Mouse (Mus musculus) left cerebral cortex, adult 9 months (tissue): ENCODE results near the gene Smad6.

Experiments used
- DNase-seq, 2 experiments: peaks; one replicate each; pipeline ENCODE4 v3.0.0; 2022; ENCODE audit warnings: low spot score in 2 of 2

Gene Smad6

DNA sequence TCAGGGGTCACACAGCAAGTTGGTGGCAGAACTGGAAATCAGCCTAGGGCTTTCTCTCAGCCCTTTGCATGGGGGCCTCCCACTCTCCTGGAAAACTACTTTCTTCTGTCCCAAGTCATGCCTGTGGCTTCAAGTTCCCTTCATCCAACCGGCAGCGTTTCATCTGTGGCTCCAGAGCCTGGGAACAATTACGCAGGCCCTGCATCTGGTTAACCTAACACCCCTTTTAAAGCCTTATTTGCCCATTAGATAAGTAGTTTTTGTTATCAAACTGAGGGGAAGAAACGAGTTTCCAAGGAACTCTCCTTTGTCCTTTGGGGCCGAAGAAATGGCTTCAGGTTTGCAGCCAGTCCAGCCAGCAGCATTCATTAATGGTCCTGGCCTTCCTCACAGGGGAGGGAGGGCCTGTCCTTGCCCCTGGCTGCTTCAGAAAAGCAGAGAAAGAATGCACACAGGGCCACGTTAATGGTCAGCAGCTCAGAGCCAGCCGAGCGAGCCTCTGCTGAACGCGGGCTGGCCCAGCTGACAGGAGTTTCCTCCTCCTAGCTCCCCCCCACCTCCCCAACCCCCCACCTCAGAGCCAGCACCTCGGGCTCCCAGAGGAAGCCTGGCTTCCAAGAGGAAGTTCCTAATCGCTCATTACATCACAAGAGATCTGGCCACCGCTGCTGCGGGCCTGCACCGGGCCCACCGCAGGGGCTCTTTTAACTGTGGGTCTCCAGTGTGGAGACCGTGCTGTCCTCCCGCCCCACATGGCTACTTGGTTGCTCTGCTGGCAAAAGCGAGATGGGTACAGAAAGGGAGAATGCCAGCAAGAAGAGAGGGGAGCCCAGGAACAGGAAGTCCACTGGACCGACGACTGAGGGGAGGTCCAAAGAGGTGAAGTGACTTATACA lies 61.7 kb downstream of the Smad6 start:
- DNase-seq: no peak

GRCm38 (mm10) chr9:63959129-63959932 lies 62.5 kb downstream of the Smad6 start:
- DNase-seq: no peak

GRCm38 (mm10) chr9:63958337-63959030 lies 63.4 kb downstream of the Smad6 start:
- no peak for DNase-seq

DNA sequence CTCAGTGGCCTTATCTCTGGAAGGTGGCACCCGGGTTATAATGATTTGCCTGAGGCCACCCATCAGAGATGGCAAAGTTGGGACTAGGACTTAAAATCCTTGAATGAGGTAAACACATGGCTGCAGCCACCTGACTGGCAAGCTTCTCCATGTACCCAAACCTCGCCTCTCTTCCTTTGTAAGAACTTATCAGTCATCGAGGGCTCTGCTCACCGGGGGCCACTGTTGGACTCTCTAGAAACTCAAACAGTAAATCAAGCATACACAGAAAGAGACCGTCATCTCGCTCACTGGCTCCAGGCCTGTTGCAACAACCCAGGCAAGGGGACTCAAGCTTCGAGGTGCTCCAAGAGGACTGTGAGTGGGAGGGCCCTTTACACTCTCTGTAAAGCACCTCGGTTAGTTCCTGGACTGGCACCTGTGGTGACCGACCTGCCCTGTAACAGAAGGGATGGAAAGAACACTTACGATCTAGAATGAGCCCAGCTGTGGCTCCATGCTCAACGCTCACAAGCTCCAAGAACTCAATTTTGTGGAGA lies 64.1 kb downstream of the Smad6 start:
- DNase-seq: no peak

- peak in 1 of 2 experiments; percentile 64 for DNase-seq
Observed at GRCm38 (mm10) chr9:63956052-63956451, 65.8 kb downstream of the Smad6 start.

DNA sequence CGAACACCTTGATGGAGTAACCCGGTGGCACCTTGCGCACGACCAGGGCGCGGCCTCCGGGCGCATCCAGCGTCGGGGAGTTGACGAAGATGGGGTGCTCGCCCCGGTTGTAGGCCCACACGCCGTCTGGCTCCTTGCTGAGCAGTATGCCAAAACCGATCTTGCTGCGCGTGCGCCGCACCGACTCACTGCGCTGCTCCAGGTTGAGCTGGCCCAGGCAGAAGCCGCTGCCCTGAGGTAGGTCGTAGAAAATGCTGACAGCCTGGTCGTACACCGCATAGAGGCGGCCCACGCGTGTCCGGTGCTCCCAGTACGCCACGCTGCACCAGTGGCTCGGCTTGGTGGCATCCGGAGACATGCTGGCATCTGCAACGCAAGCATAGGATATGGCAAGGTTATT lies 68.2 kb downstream of the Smad6 start:
- DNase-seq: peak in 1 of 2 experiments; percentile 21

DNA sequence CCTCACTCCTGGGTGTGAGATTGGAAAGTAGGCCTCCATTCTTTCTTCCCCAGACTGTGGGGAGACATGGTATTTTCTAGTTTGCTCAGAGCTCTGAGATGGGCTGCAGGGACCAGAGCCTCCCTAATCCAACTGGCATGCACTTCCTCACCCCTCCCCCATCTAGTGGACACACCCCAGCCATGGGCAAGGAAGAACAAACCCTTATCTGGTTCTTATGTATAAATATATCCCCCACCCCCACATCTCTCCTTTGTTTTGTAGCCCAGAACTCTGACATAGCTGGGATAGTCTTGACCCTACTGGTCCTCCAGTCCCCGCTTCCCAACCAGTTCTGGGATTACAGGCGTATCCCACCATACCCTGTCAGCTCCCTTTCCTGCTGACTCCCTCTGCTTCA lies 69.3 kb downstream of the Smad6 start:
- no peak for DNase-seq

GRCm38 (mm10) chr9:63950357-63950756 lies 71.5 kb downstream of the Smad6 start:
- no peak for DNase-seq

DNA sequence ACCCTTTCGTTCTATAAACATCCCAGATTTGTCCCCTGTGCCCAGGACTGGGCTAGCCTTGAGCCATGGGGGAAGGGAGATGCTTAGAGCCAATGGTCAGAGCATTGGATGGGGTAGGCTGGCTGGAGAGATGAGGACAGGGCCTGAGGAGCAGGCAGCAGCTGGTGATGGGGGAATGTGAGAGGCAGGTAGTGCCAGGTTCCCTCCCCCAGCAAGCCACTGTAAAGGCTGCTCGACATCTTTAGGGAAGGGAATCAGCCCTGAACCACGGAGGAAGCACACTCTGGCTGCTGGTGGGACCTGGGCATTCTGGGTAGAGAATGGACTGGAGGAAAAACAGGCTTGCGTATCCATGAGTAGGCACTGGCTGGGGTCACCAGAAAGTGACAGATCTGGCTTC lies 72.5 kb downstream of the Smad6 start:
- DNase-seq: no peak

DNA sequence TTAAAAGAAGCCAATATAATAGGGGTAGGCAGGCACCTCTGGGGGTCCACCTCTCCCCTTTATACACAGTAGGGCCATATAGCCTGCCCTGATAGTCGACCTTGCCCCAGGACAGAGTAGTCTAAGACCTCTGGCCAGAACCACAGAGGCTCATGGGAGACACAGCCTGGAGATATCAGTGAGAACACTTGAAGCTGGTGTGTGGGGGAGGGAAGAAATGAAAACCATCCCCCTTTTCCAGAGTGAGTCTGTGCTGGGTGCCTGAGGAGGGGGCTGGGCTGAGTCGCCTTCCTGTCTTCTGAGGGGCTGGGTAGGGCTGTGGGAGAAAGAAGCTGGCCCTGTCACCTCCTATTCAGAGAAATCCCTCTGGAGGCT lies 79.3 kb downstream of the Smad6 start:
- no peak for DNase-seq

- no peak for DNase-seq
Observed at GRCm38 (mm10) chr9:63941747-63942607, 79.9 kb downstream of the Smad6 start.

GRCm38 (mm10) chr9:63936256-63936655 lies 85.6 kb downstream of the Smad6 start:
- DNase-seq: no peak

- DNase-seq: no peak
Observed at GRCm38 (mm10) chr9:63933068-63933467, 88.8 kb downstream of the Smad6 start.

DNA sequence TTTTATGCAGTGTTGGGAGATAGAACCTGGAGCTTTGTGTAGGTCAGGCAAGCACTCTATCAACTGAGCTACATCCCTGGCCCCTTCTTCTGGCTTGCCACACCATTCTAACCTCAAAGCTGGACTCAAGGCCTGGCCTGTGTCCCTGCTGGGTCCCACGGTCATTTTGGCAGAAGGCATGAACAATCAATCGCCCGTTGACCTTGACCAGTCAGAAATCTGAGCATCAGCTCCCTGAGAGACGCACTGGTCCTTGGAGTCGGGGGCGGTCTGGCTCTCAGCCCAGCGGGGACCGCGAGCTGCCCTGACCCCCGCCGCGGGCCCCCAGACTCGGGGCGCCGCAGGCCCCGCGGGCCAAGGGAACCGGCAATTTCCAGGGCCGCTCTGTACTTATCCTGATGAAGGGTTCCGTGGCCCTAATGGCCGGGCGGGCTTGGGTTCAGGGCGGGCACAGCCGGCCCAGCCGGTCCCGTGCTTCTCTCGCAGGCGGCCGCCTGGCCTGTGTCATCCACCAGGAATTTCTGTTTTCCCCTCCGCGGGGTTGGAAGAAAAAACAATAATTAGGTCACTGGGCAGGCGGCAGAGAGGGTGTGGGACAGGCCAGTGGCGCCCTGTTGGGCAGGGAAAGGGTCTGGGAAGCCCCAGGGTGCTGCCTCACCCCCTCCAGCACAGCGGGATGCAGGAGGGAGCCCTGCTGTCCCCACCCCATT lies 94.4 kb downstream of the Smad6 start:
- DNase-seq: no peak

DNA sequence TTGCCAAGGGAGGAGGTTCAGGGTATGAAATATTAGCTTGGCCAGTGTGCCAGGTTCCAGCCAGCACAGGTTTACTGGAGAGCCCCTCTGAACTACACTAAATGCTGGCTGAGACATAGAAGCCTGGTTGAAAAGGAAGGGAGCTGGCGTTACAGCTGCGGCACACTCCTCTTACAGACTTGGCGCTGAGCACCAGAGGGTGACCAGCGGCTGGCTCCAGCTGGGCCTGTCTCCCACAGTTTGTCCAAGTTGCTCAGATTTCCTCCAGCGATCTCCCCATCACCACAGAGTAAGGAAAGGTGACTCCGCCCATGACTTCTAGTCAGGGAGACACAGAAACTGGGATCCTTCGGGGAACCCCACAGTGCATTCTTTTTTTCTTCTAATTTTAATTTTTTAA lies 95.5 kb downstream of the Smad6 start:
- no peak for DNase-seq

DNA sequence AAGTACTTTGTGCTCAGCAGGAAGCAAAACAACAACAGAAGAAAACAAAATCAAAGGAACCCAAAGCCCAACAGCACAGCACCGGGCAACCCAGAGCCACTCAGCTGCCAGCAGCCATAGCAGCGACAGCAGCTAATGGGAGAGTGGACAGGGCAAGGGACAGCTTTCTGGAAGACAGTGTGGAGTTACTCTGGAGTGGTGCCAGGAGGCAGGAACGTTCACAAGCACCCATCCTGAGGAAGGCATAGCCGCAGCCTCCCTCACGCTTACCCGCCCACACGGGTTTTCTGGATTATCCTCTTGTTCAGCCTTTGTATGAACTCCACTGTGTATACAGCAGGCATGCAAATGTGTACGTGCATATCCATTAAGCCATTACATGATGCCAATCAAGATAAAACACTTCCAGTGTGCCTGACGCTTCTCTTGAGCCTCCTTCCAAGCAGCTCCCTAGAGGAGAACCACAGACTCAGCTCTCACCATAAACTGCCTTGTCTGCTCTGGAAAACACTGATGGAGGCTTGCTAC lies 98.6 kb downstream of the Smad6 start:
- no peak for DNase-seq

GRCm38 (mm10) chr9:63919708-63920107 lies 102.2 kb downstream of the Smad6 start:
- DNase-seq: no peak

GRCm38 (mm10) chr9:63919001-63919555 lies 102.8 kb downstream of the Smad6 start:
- DNase-seq: peak; percentile 57 to 60

DNA sequence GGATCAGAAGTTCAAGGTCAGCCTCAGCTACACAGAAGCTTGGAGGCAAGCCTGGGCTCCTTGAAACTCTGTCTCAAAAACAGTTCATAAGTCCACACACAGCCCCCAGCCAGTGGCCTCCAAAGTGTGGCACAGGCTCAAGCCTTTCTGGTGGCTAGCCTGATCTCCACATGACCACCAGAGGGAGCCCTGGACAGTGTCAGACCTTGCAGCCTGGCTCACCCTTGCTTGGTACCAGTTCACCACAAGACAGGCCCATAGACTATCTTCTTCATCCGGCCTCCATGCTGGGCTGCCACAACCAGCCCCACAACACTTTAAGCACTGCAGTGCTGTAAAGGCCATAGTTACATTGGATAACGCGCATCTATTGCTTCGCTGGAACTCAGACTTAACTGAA lies 103.6 kb downstream of the Smad6 start:
- DNase-seq: peak in 1 of 2 experiments; percentile 76

DNA sequence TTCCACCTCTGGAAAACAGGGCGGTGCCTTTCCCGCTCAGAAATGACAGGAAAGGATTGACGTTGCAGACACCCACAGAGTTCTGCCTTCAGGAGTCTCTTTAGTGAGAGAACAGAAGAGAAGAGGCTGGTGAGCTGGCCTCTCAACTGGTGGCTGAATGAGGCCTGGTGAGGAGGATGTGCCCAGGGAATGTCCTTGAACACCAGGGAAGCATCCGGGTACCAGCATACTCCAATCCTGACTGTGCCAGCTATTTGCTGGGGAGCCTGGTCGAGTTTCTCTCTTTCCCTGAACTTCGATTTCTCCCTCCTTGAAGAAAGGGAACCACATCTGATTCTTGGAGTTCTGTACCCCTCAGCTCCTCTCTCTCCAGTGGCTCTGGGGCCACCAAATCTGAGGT lies 105.4 kb downstream of the Smad6 start:
- DNase-seq: no peak
